Mouse (Mus musculus) bone marrow, adult 2 months (tissue): Measurements from ENCODE around the gene Foxn3. TPM values are rescaled to one million over a fixed set of nuclear protein-coding genes. Genes with fewer than 3 reads are reported as not detected.

ENCODE experiments used
- H3K27ac ChIP-seq: fragments of 200-500 bp; 2 replicates; pipeline ENCODE4 v1.5.1; 2012; ENCODE audit warnings: low read depth, mild to moderate bottlenecking, control low read depth, inconsistent platforms, low read length; ENCODE audit not compliant: control insufficient read depth, poor library complexity, insufficient read depth
- H3K4me1 ChIP-seq: fragments of 200-500 bp; 2 replicates; pipeline ENCODE4 v1.6.1; 2011; ENCODE audit warnings: low read length; ENCODE audit not compliant: control insufficient read depth, insufficient read depth
- H3K4me3 ChIP-seq: fragments of 200-500 bp; replicated peaks from 2 replicates; pipeline ENCODE3; 2011; ENCODE audit warnings: mild to moderate bottlenecking, low read depth, low read length, control low read depth; ENCODE audit not compliant: control insufficient read depth
- CTCF ChIP-seq: fragments of 200-500 bp; IDR thresholded peaks from 2 replicates; pipeline ENCODE4 v1.5.1; 2011; ENCODE audit warnings: low read length, control low read depth; ENCODE audit not compliant: control insufficient read depth, insufficient read depth
- POLR2A ChIP-seq: fragments of 200-500 bp; IDR thresholded peaks from 2 replicates; pipeline ENCODE4 v1.6.1; 2011; ENCODE audit warnings: low read depth, mild to moderate bottlenecking, control low read depth, low read length, borderline replicate concordance; ENCODE audit not compliant: control insufficient read depth
- WGBS: fragments of 180-500 bp; shearing (Covaris S2); methylation state at CpG from one replicate; pipeline ENCODE4 v1.1.7; 2018; 5-methylcytosine and 5-hydroxymethylcytosine counted together
- polyA plus RNA-seq: library from polyadenylated mRNA; stranded (reverse); fragments of >200 nt; gene quantifications from 2 replicates; pipeline ENCODE4 v1.2.4, GENCODE M21; 2011; ENCODE audit warnings: low replicate concordance; ENCODE audit not compliant: missing spikeins, insufficient read depth, insufficient read length

Foxn3 gene
- polyA plus RNA-seq, 1 experiment = 23.7 TPM

- H3K27ac ChIP-seq = no peak overlapping the region
- 58% methylated on average over 9 of the region's 9 CpGs for WGBS
- TF ChIP-seq CTCF (no peak), POLR2A (no peak)
- H3K4me1 ChIP-seq = no peaks in the 10 kb centered on the region
- H3K4me3 ChIP-seq = no peak overlapping the region
Observed at GRCm38 (mm10) chr12:99526571-99527140, 36.7 kb downstream of the Foxn3 start.

- Histone ChIP-seq H3K4me3 (no peak overlapping the region), H3K27ac (no peak overlapping the region), H3K4me1 (no peaks in the 10 kb centered on the region)
- TF ChIP-seq POLR2A = no peak
- TF ChIP-seq CTCF = no peak
- WGBS = 69% methylated on average over 2 of the region's 2 CpGs
Observed at GRCm38 (mm10) chr12:99522882-99523281, 40.5 kb downstream of the Foxn3 start.

DNA sequence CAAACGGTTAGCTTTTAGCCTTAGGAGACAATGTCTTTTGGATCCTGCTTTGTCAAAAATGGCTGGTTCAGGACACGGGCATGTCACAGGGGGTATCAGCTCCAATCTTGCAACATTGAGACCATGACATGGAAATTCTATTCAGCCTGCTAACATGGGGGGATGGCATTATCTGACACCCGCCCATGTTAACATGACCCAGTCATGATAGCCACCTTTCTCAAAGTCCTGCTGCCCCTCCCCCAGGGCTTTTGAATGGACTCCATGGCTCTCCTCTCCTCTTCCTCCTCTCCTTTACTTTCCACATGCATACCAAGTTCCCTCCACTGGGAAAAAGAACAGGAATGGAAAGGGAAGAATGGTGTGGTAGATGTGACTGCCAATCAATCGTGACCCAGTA is 43.5 kb downstream of the Foxn3 start:
- WGBS = 84% methylated on average over 4 of the region's 4 CpGs
- H3K4me1 ChIP-seq = no peaks in the 10 kb centered on the region
- H3K27ac ChIP-seq = no peak overlapping the region
- TF ChIP-seq CTCF (no peak), POLR2A (no peak)
- no peak overlapping the region for H3K4me3 ChIP-seq

GRCm38 (mm10) chr12:99519191-99519614 is 44.2 kb downstream of the Foxn3 start:
- no peak overlapping the region for H3K4me3 ChIP-seq
- no peaks in the 10 kb centered on the region for H3K4me1 ChIP-seq

DNA sequence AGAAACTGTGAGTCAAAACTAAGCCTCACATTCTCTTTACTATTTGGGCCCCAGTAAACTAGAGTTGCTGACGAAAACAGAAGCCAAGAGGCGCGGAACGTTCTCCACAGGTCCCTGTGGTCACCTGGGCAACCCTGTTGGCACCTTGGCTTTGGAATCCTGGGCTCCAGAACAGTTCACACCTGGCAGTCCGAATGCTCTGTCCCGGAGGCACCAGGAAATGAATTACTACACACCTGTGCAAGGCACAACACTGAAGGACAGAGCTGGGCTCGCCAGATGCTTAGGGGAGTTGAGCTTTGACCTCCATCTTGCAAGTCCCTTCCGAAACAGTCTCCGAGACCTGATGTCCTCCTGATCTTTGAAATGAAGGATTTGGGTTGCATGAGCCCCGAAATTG is 44.7 kb downstream of the Foxn3 start:
- 89% methylated on average over 10 of the region's 10 CpGs for WGBS
- Histone ChIP-seq H3K27ac (no peak overlapping the region), H3K4me3 (no peak overlapping the region), H3K4me1 (no peaks in the 10 kb centered on the region)
- TF ChIP-seq POLR2A (no peak), CTCF (no peak)

More at GRCm38 (mm10) chr12:99519191-99519614, 44.2 kb downstream of the Foxn3 start:
- 82% methylated on average over 9 of the region's 9 CpGs for WGBS
- TF ChIP-seq POLR2A (no peak), CTCF (no peak)
- no peak overlapping the region for H3K27ac ChIP-seq

- WGBS = 92% methylated on average over 12 of the region's 12 CpGs
- no peak overlapping the region for H3K4me3 ChIP-seq
- TF ChIP-seq POLR2A (no peak), CTCF (no peak)
- no peak overlapping the region for H3K27ac ChIP-seq
- H3K4me1 ChIP-seq = no peaks in the 10 kb centered on the region
Observed at GRCm38 (mm10) chr12:99518126-99518525, 45.3 kb downstream of the Foxn3 start.

- Histone ChIP-seq H3K4me1 (no peaks in the 10 kb centered on the region; the same call in 1 of the 2 replicates), H3K27ac (no peak overlapping the region), H3K4me3 (no peak overlapping the region)
- WGBS = 78% methylated on average over 5 of the region's 5 CpGs
- no peak for TF ChIP-seq POLR2A
Observed at GRCm38 (mm10) chr12:99517296-99517695, 46.1 kb downstream of the Foxn3 start.

DNA sequence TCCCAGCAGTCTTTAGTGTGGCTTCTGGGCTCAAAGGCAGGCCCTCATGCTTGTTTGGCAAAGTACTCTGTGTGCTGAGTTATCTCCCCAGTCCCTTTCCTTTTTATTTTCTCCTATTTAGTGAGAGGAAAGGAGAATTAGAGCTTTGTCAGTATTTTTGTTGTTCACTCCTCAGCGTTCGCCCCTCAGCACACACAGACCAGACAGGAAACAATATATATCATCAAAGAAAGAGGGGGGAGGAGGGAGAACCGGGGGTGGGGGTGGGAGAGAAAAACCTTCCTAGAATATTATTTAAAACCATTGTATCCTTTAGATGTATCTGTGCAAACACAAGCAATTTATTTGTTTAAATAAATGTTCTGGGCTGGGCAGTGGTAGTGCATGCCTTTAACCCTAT is 47.9 kb downstream of the Foxn3 start:
- H3K4me3 ChIP-seq = no peak overlapping the region

GRCm38 (mm10) chr12:99511644-99512043 is 51.7 kb downstream of the Foxn3 start:
- H3K4me3 ChIP-seq = no peak overlapping the region
- 53% methylated on average over 5 of the region's 5 CpGs for WGBS
- TF ChIP-seq POLR2A = no peak

More for the DNA sequence above, 47.9 kb downstream of the Foxn3 start:
- H3K4me1 ChIP-seq = no peaks in the 10 kb centered on the region; the same call in 1 of the 2 replicates
- H3K27ac ChIP-seq = no peak overlapping the region
- TF ChIP-seq CTCF (no peak), POLR2A (no peak)
- 31% methylated on average over 3 of the region's 3 CpGs for WGBS

More at GRCm38 (mm10) chr12:99511644-99512043, 51.7 kb downstream of the Foxn3 start:
- Histone ChIP-seq H3K4me1 (no peaks in the 10 kb centered on the region; the same call in 1 of the 2 replicates), H3K27ac (no peak overlapping the region)
